ENCODE assay signal across 22 mouse cellular contexts in genomic region chr19:30016156-30016555, GRCm38 (mm10). TPM values are rescaled to one million over a fixed set of nuclear protein-coding genes. Genes with fewer than 3 reads are reported as not detected.
DNase-seq lines count a peak whose midpoint lies in the region; ATAC-seq lines count a peak whose summit lies in the region.
"Had no signal": no experiment of that assay in that cellular context is flagged by ENCODE, and none has a peak within 500 bp of the region (broad histone marks: within the 10 kb centered on the region; RNA-seq: fewer than 3 reads in every experiment).

No protein-coding gene starts in this region.

- peak; percentile 18 for DNase-seq in kidney, adult 18-20 months
- DNase-seq in kidney, postnatal 36 days: peak; percentile 31 to 59
- no peak for DNase-seq in kidney, postnatal 4 days
- DNase-seq in NIH3T3 (ENCODE audit: low read depth): peak; percentile 63
- peak; percentile 31 for DNase-seq in adipocyte (ENCODE audit: low spot score)
- DNase-seq in frontal cortex, postnatal 25 days (ENCODE audit: low spot score in 2 of 2): no peak
- DNase-seq: adrenal gland, postnatal 25 days; cerebellum, adult 18-20 months; cerebellum, adult 9-11 months; cerebellum, postnatal 36 days; gastrocnemius, adult 2 months; gastrocnemius, postnatal 36 days; heart, adult 18-20 months; heart, postnatal 14 days had no signal

- no peak overlapping the region for H3K4me3 ChIP-seq in kidney, embryonic 14.5 days (ENCODE audit: low read length)
- H3K4me3 ChIP-seq: embryonic facial prominence, embryonic 13.5 days; forebrain, embryonic 12.5 days; gastrocnemius, adult 2 months; heart, embryonic 10.5 days; hindbrain, embryonic 13.5 days had no signal

- H3K9ac ChIP-seq in kidney, embryonic 14.5 days (ENCODE audit: low read depth, low read length): no peak overlapping the region
- H3K9ac ChIP-seq: embryonic facial prominence, embryonic 13.5 days; forebrain, embryonic 12.5 days; hindbrain, embryonic 13.5 days had no signal

- no peaks in the 10 kb centered on the region for H3K36me3 ChIP-seq in kidney, embryonic 14.5 days (ENCODE audit: control insufficient read depth, insufficient read depth, low read length)
- H3K36me3 ChIP-seq: embryonic facial prominence, embryonic 13.5 days; forebrain, embryonic 12.5 days; heart, embryonic 10.5 days; hindbrain, embryonic 13.5 days had no signal

- H3K27ac ChIP-seq in kidney, embryonic 14.5 days (ENCODE audit: low read depth, low read length): no peak overlapping the region
- H3K27ac ChIP-seq: embryonic facial prominence, embryonic 13.5 days; forebrain, embryonic 12.5 days; gastrocnemius, adult 2 months; heart, embryonic 10.5 days; hindbrain, embryonic 13.5 days; hindbrain, postnatal 0 days had no signal

- H3K4me1 ChIP-seq in kidney, embryonic 14.5 days (ENCODE audit: control insufficient read depth, insufficient read depth, low read length): no peaks in the 10 kb centered on the region
- H3K4me1 ChIP-seq: embryonic facial prominence, embryonic 13.5 days; heart, embryonic 10.5 days; hindbrain, embryonic 13.5 days had no signal

- H3K4me2 ChIP-seq in kidney, embryonic 14.5 days (replicated peaks; ENCODE audit: low read depth, low read length): no peak overlapping the region
- H3K4me2 ChIP-seq: embryonic facial prominence, embryonic 13.5 days; forebrain, embryonic 12.5 days; hindbrain, embryonic 13.5 days had no signal

- no peak for ATAC-seq in kidney, embryonic 14.5 days (ENCODE audit: low FRiP score, low TSS enrichment)
- ATAC-seq: forebrain, embryonic 16.5 days; hindbrain, postnatal 0 days had no signal

- H3K9me3 ChIP-seq in kidney, embryonic 14.5 days (ENCODE audit: control insufficient read depth, low read length): no peaks in the 10 kb centered on the region
- H3K9me3 ChIP-seq: embryonic facial prominence, embryonic 13.5 days; forebrain, embryonic 12.5 days; heart, embryonic 10.5 days; hindbrain, embryonic 13.5 days had no signal

- whole genome bisulfite sequencing in kidney, embryonic 14.5 days: 63% methylated on average over 6 of the region's 6 CpGs

- H3K27me3 ChIP-seq in kidney, embryonic 14.5 days (ENCODE audit: control insufficient read depth, insufficient read depth, low read length): no peaks in the 10 kb centered on the region
- H3K27me3 ChIP-seq: embryonic facial prominence, embryonic 13.5 days; forebrain, embryonic 12.5 days; hindbrain, embryonic 13.5 days had no signal

RNA-seq across cellular contexts. Expression of gene Trpd52l3, which starts 12.6 kb away (rescaled TPM):
- polyA plus RNA-seq in kidney, embryonic 14.5 days (2014; fragmentation: Nextera tagmentation; extraction: Ambion mirVana): not detected in 2 replicates
- polyA plus RNA-seq: embryonic facial prominence, embryonic 13.5 days; forebrain, embryonic 12.5 days; forebrain, embryonic 16.5 days; heart, embryonic 10.5 days; heart, embryonic 14.5 days; hindbrain, embryonic 13.5 days; hindbrain, postnatal 0 days had no signal

RNA-seq across cellular contexts. Expression of gene Uhrf2, which starts 14.2 kb away (rescaled TPM):
- 75.9 and 101 TPM in 2 replicates for polyA plus RNA-seq in kidney, embryonic 14.5 days (2014; fragmentation: Nextera tagmentation; extraction: Ambion mirVana)

Comparison
In these comparisons a context has a peak if more than half of its experiments do, and no peak if none do; other contexts are left out.
1. DNase-seq: peak in kidney, adult 18-20 months (single experiment), kidney, postnatal 36 days (2 of 2), NIH3T3 (single experiment) and adipocyte (single experiment); none in kidney, postnatal 4 days (0 of 2) and frontal cortex, postnatal 25 days (0 of 2).